Mouse (Mus musculus) ES-Bruce4 (cell line): ENCODE data around the gene Tmem176a. TPM values are rescaled to one million over a fixed set of nuclear protein-coding genes. Genes with fewer than 3 reads are reported as not detected.

Experiments
- H3K27ac ChIP-seq: 2 replicates; pipeline ENCODE4 v1.5.1; 2012; ENCODE audit warnings: low read length, inconsistent platforms; ENCODE audit not compliant: insufficient read depth
- H3K27me3 ChIP-seq: 2 replicates; pipeline ENCODE4 v1.6.1; 2012; ENCODE audit warnings: mild to moderate bottlenecking, low read length, inconsistent platforms; ENCODE audit not compliant: control insufficient read depth, poor library complexity, insufficient read depth, severe bottlenecking
- H3K36me3 ChIP-seq: 2 replicates; pipeline ENCODE4 v1.6.1; 2012; ENCODE audit warnings: inconsistent platforms, mild to moderate bottlenecking, low read length, moderate library complexity; ENCODE audit not compliant: control insufficient read depth, poor library complexity, insufficient read depth, severe bottlenecking
- H3K4me1 ChIP-seq: one replicate; pipeline ENCODE4 v1.8.1; 2011; ENCODE audit warnings: low read length; ENCODE audit not compliant: control insufficient read depth, insufficient read depth
- H3K4me3 ChIP-seq: 2 replicates; pipeline ENCODE4 v1.5.1; 2011; ENCODE audit warnings: low read depth, mild to moderate bottlenecking, low read length
- H3K9ac ChIP-seq: 2 replicates; pipeline ENCODE4 v1.6.1; 2012; ENCODE audit warnings: low read depth, mild to moderate bottlenecking, inconsistent platforms; ENCODE audit not compliant: poor library complexity, severe bottlenecking
- H3K9me3 ChIP-seq: replicated peaks from 2 replicates; pipeline ENCODE4 v1.6.1; 2012; ENCODE audit warnings: mild to moderate bottlenecking, low read length, inconsistent platforms; ENCODE audit not compliant: control insufficient read depth, poor library complexity, insufficient read depth, severe bottlenecking
- CTCF ChIP-seq: IDR thresholded peaks from one replicate; pipeline ENCODE4 v1.8.1; 2011; ENCODE audit warnings: low read depth, low read length
- EP300 ChIP-seq: IDR thresholded peaks from 2 replicates; pipeline ENCODE4 v1.6.1; 2011; ENCODE audit warnings: low read depth, low read length; ENCODE audit not compliant: insufficient read depth
- POLR2A ChIP-seq: IDR thresholded peaks from one replicate; pipeline ENCODE4 v1.8.1; 2011; ENCODE audit warnings: low read length; ENCODE audit not compliant: insufficient read depth
- polyA plus RNA-seq: library from polyadenylated mRNA; stranded (reverse); fragments of >200 nt; gene quantifications from 2 replicates; pipeline ENCODE4 v1.2.4, GENCODE M21; 2011; ENCODE audit warnings: low read depth; ENCODE audit not compliant: missing spikeins, insufficient read depth, insufficient read length

Gene Tmem176a
- polyA plus RNA-seq, 1 experiment = 15.5 TPM

DNA sequence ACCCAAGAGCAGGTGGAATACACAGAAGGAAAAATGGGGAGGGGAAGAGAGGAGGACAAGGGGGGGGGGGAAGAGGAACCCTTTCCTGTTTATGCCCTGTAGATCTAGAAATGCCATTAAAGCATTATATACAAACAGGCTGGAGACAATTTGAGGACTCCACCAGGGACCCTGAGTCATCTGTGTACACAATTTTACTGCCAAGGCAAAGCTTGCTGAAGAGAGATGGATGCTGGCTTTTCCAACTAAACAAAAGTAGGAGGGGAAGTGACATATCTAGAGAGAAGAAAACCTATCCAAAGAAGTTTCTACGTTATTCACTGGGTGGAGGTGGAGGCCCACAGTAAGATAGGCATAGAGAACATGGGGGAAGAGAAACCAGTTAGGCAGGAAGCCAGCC, 10.5 kb upstream of the Tmem176a start:
- no peak overlapping the region for H3K27ac ChIP-seq
- no peak for TF ChIP-seq CTCF
- no peak for TF ChIP-seq EP300
- no peak for TF ChIP-seq POLR2A

DNA sequence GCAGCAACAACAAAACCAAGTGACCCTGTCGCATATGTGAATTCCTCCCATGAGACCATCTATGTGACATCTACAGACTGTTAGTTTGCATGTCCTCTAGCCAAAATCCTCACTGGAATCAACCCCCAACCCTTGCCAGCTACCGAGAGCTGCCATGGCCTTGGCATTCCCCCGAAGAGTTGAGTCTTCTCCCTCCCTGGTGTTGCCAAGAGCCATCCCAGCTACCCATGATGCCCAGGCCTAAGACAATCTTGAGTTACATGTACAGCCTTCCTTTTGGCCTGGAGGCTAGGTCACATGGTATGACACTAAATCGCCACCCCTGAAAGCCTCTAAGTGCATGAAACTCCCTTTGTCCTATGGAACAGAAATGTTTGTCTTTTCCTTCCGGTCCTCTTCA, 9.6 kb upstream of the Tmem176a start:
- H3K9ac ChIP-seq = no peak overlapping the region
- no peak overlapping the region for H3K4me3 ChIP-seq
- TF ChIP-seq POLR2A = no peak
- TF ChIP-seq EP300 = no peak
- TF ChIP-seq CTCF = no peak
- H3K27me3 ChIP-seq = no peaks in the 10 kb centered on the region
- no peaks in the 10 kb centered on the region for H3K36me3 ChIP-seq
- no peaks in the 10 kb centered on the region for H3K4me1 ChIP-seq
- no peak overlapping the region for H3K27ac ChIP-seq
- H3K9me3 ChIP-seq = no peaks in the 10 kb centered on the region

More for the DNA sequence above, 10.5 kb upstream of the Tmem176a start:
- no peak overlapping the region for H3K9ac ChIP-seq
- no peaks in the 10 kb centered on the region for H3K36me3 ChIP-seq
- no peak overlapping the region for H3K4me3 ChIP-seq
- no peaks in the 10 kb centered on the region for H3K9me3 ChIP-seq
- no peaks in the 10 kb centered on the region for H3K27me3 ChIP-seq
- no peaks in the 10 kb centered on the region for H3K4me1 ChIP-seq

DNA sequence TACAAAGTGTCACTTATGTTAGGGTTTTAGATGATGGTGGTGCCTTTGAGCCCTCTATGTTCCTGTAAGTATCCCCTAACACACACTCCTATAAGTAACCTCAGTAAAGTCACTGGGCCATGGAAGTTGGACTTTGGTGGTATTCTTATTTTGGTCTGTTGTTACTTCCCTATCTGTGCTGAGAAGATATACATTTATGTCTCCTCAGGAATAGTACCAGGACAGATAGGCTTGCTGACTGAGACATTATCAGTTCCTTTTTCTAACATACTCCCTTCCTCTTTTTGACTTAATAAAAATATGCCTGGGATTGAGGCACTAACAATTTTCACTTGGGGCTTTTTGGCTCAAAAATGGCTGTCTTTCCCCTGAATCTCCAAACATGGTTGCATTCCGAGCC, 8.3 kb upstream of the Tmem176a start:
- no peak overlapping the region for H3K27ac ChIP-seq
- no peaks in the 10 kb centered on the region for H3K4me1 ChIP-seq
- H3K9me3 ChIP-seq = no peaks in the 10 kb centered on the region
- H3K9ac ChIP-seq = no peak overlapping the region
- no peaks in the 10 kb centered on the region for H3K36me3 ChIP-seq
- H3K27me3 ChIP-seq = no peaks in the 10 kb centered on the region
- H3K4me3 ChIP-seq = no peak overlapping the region
- TF ChIP-seq CTCF = no peak
- no peak for TF ChIP-seq EP300
- no peak for TF ChIP-seq POLR2A

DNA sequence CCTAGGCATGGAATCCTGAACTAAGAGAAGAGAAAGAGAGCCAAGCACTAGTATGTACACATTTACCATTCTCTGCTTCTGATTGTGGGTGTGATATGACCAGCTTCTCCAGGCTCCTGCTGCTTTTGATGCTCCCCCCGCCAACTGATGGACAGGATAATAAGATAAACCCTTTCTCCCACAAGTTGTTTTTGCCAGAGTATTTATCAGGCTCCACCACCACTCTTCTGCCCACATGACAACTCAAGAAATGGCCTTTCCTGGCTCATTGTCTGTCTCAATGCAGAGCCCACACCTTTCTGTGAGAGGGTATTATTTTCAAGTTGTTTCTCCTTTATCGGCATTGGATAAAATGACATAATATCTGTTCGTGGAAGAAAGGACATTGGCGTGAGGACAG, 7.2 kb upstream of the Tmem176a start:
- H3K27ac ChIP-seq = no peak overlapping the region
- no peaks in the 10 kb centered on the region for H3K4me1 ChIP-seq
- no peak for TF ChIP-seq POLR2A
- no peak for TF ChIP-seq CTCF
- no peak for TF ChIP-seq EP300
- H3K9ac ChIP-seq = no peak overlapping the region
- H3K9me3 ChIP-seq = no peaks in the 10 kb centered on the region
- H3K4me3 ChIP-seq = no peak overlapping the region
- H3K27me3 ChIP-seq = no peaks in the 10 kb centered on the region
- no peaks in the 10 kb centered on the region for H3K36me3 ChIP-seq

DNA sequence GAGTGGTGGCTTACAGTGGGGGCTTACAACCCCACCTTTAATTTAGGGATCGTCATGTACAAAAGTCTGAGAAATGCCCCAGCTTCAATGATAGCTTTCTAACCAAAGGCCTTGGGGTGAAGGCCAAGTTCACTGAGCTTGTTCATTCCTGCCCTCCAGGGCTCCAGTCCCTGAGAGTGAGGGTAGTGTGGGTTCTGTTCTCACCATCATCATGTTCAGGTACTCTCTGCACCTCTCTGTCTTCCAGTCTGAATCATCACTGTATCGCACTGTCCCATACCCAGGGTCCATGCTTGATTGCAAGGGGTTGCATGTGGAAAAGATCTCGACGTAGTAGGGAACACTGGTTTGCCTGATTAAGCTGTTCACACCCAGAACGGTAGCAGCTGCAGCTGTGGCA, 5.5 kb upstream of the Tmem176a start:
- no peaks in the 10 kb centered on the region for H3K4me1 ChIP-seq
- no peak overlapping the region for H3K4me3 ChIP-seq
- TF ChIP-seq POLR2A (no peak), CTCF (no peak), EP300 (no peak)
- H3K9ac ChIP-seq = no peak overlapping the region
- no peaks in the 10 kb centered on the region for H3K27me3 ChIP-seq
- H3K9me3 ChIP-seq = no peaks in the 10 kb centered on the region
- H3K36me3 ChIP-seq = no peaks in the 10 kb centered on the region
- H3K27ac ChIP-seq = no peak overlapping the region

DNA sequence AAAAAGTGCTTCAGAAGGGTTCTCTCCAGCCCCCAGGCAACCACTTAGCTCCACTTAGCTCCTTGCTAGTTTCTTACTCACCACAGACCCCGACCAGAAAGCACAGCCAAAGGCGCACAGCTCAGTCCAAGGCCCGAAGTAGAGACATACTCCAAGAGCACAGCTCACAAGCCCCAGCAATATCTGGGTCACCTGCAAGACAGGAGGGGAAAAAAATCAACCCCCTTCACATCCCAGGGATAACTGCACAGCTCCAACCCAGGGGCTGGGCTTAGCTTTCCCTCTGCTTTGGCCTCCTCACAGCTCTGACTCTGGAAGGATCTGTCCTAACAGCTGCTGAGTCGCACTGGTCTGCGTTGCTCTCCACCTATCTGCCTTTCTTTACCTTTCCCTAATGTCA, 4.6 kb upstream of the Tmem176a start:
- Histone ChIP-seq H3K27me3 (no peaks in the 10 kb centered on the region), H3K36me3 (no peaks in the 10 kb centered on the region), H3K27ac (no peak overlapping the region), H3K4me3 (no peak overlapping the region), H3K9ac (no peak overlapping the region), H3K4me1 (no peaks in the 10 kb centered on the region), H3K9me3 (no peaks in the 10 kb centered on the region)
- no peak for TF ChIP-seq EP300
- TF ChIP-seq CTCF = no peak
- TF ChIP-seq POLR2A = no peak

DNA sequence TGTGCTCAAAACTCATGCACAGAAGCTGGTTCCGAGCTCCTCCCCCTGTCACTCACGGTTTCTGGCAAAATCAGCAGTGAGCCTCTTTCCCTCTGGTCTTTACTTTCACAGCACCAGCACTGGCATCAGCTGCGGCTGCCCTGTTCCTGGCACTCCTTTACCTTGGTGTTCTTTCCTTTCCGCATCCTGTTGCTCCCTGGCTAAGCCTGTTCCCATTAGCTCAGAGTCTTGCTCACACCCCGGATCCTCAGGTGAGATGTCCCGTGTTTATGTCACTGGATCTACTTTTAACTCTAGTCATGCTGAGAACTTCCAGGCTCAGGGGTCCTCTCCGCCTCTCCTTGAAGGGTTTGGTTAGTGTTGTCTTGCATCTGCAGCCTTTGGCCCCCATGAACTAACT, 3.2 kb upstream of the Tmem176a start:
- no peak for TF ChIP-seq POLR2A
- no peak for TF ChIP-seq CTCF
- TF ChIP-seq EP300 = no peak
- Histone ChIP-seq H3K27ac (no peak overlapping the region), H3K4me1 (no peaks in the 10 kb centered on the region), H3K9me3 (no peaks in the 10 kb centered on the region), H3K4me3 (no peak overlapping the region), H3K36me3 (no peaks in the 10 kb centered on the region), H3K9ac (no peak overlapping the region), H3K27me3 (no peaks in the 10 kb centered on the region)
